Mouse (Mus musculus) kidney, postnatal 0 days (tissue): ENCODE measurements around the gene Mgmt. TPM values are rescaled to one million over a fixed set of nuclear protein-coding genes. Genes with fewer than 3 reads are reported as not detected.

Source experiments
- ATAC-seq: fragments of 200-750 bp; cut with Nextera tagmentation; replicated peaks from 2 replicates; pipeline ENCODE4 v1.8.0; 2017; ENCODE audit warnings: low read depth, moderate number of reproducible peaks, moderate TSS enrichment, moderate library complexity; ENCODE audit not compliant: low FRiP score
- DNase-seq: peaks from one replicate; pipeline ENCODE4 v3.0.0-alpha.2; 2016; ENCODE audit warnings: low spot score
- H3K27ac ChIP-seq: fragments of 300-500 bp; sonication (generic); 2 replicates; pipeline ENCODE4 v1.5.1; 2014; ENCODE audit warnings: mild to moderate bottlenecking
- H3K27me3 ChIP-seq: fragments of 300-500 bp; sonication (generic); 2 replicates; pipeline ENCODE4 v1.6.1; 2014; ENCODE audit warnings: low read length, mixed read lengths; ENCODE audit not compliant: insufficient read depth
- H3K36me3 ChIP-seq: fragments of 300-500 bp; sonication (generic); 2 replicates; pipeline ENCODE4 v1.6.1; 2014; ENCODE audit warnings: low read length, mixed read lengths; ENCODE audit not compliant: insufficient read depth
- H3K4me1 ChIP-seq: fragments of 300-500 bp; sonication (generic); replicated peaks from 2 replicates; pipeline ENCODE4 v1.6.1; 2014; ENCODE audit warnings: antibody characterized with exemption, low read length, mixed read lengths; ENCODE audit not compliant: insufficient read depth
- H3K4me2 ChIP-seq: fragments of 300-500 bp; sonication (generic); 2 replicates; pipeline ENCODE4 v1.6.1; 2014; ENCODE audit warnings: mild to moderate bottlenecking, low read length, moderate library complexity, mixed read lengths
- H3K4me3 ChIP-seq: fragments of 300-500 bp; sonication (generic); replicated peaks from 2 replicates; pipeline ENCODE4 v1.5.1; 2014; ENCODE audit warnings: low read depth, low read length
- H3K9ac ChIP-seq: fragments of 300-500 bp; sonication (generic); 2 replicates; pipeline ENCODE4 v1.6.1; 2014; ENCODE audit warnings: low read depth, low read length
- H3K9me3 ChIP-seq: fragments of 300-500 bp; sonication (generic); replicated peaks from 2 replicates; pipeline ENCODE4 v1.6.1; 2016; ENCODE audit warnings: low read length, inconsistent platforms, mixed read lengths
- CTCF ChIP-seq: IDR thresholded peaks from 2 replicates; pipeline ENCODE4 v1.5.1; 2016; ENCODE audit warnings: antibody characterized with exemption, low read depth, mild to moderate bottlenecking, moderate library complexity
- WGBS: fragments of 180-500 bp; shearing (Covaris S2); extraction: QIAGEN DNeasy Blood & Tissue Kit; methylation state at CpG from one replicate; pipeline ENCODE4 v1.1.7; 2014; 5-methylcytosine and 5-hydroxymethylcytosine counted together
- polyA plus RNA-seq: library from polyadenylated mRNA; unstranded; fragments of >200 nt; fragmentation: Nextera tagmentation; extraction: Ambion mirVana; gene quantifications from 2 replicates; pipeline ENCODE4 v1.2.1, GENCODE M21; 2015

Mgmt gene
- polyA plus RNA-seq, 1 experiment from 2014 or later: 5.7 TPM

GRCm38 (mm10) chr7:137037471-137037870 lies 143.1 kb downstream of the Mgmt start:
- ATAC-seq (no peak), DNase-seq (no peak)
- Histone ChIP-seq H3K9me3 (no peaks in the 10 kb centered on the region), H3K4me2 (no peak overlapping the region), H3K36me3 (no peaks in the 10 kb centered on the region), H3K27ac (no peak overlapping the region), H3K27me3 (no peaks in the 10 kb centered on the region), H3K4me1 (no peaks in the 10 kb centered on the region), H3K4me3 (no peak overlapping the region), H3K9ac (no peak overlapping the region)
- no peak for TF ChIP-seq CTCF
- WGBS: 77% methylated on average over 4 of the region's 4 CpGs

GRCm38 (mm10) chr7:137037872-137038271 lies 143.5 kb downstream of the Mgmt start:
- 60% methylated on average over 5 of the region's 5 CpGs for WGBS

GRCm38 (mm10) chr7:137038311-137038945 lies 144.0 kb downstream of the Mgmt start:
- Histone ChIP-seq H3K36me3 (no peaks in the 10 kb centered on the region), H3K27me3 (no peaks in the 10 kb centered on the region), H3K9ac (no peak overlapping the region), H3K9me3 (no peaks in the 10 kb centered on the region), H3K4me2 (no peak overlapping the region), H3K4me1 (no peaks in the 10 kb centered on the region), H3K4me3 (no peak overlapping the region), H3K27ac (no peak overlapping the region)
- 82% methylated on average over 10 of the region's 10 CpGs for WGBS
- ATAC-seq: no peak
- TF ChIP-seq CTCF: no peak
- no peak for DNase-seq

More at GRCm38 (mm10) chr7:137037872-137038271, 143.5 kb downstream of the Mgmt start:
- TF ChIP-seq CTCF: no peak
- H3K4me2 ChIP-seq: no peak overlapping the region
- no peak overlapping the region for H3K9ac ChIP-seq
- DNase-seq (no peak), ATAC-seq (no peak)
- H3K9me3 ChIP-seq: no peaks in the 10 kb centered on the region
- H3K4me1 ChIP-seq: no peaks in the 10 kb centered on the region
- no peak overlapping the region for H3K4me3 ChIP-seq
- H3K27me3 ChIP-seq: no peaks in the 10 kb centered on the region
- no peaks in the 10 kb centered on the region for H3K36me3 ChIP-seq
- H3K27ac ChIP-seq: no peak overlapping the region

- no peak for TF ChIP-seq CTCF
- DNase-seq (no peak), ATAC-seq (no peak)
- Histone ChIP-seq H3K27me3 (no peaks in the 10 kb centered on the region), H3K27ac (no peak overlapping the region), H3K9ac (no peak overlapping the region), H3K9me3 (no peaks in the 10 kb centered on the region), H3K36me3 (no peaks in the 10 kb centered on the region), H3K4me3 (no peak overlapping the region), H3K4me2 (no peak overlapping the region), H3K4me1 (no peaks in the 10 kb centered on the region)
- WGBS: 68% methylated on average over 7 of the region's 7 CpGs
Observed at GRCm38 (mm10) chr7:137038946-137039320, 144.5 kb downstream of the Mgmt start.

GRCm38 (mm10) chr7:137040646-137041045 lies 146.2 kb downstream of the Mgmt start:
- ATAC-seq: no peak
- Histone ChIP-seq H3K4me1 (no peaks in the 10 kb centered on the region), H3K27me3 (no peaks in the 10 kb centered on the region), H3K36me3 (no peaks in the 10 kb centered on the region), H3K27ac (no peak overlapping the region), H3K9me3 (no peaks in the 10 kb centered on the region), H3K4me2 (no peak overlapping the region), H3K9ac (no peak overlapping the region), H3K4me3 (no peak overlapping the region)
- DNase-seq: peak; percentile 40
- no peak for TF ChIP-seq CTCF
- 27% methylated on average over 8 of the region's 8 CpGs for WGBS

- no peak for TF ChIP-seq CTCF
- H3K27me3 ChIP-seq: no peaks in the 10 kb centered on the region
- peaks cover 9% of the 10 kb centered on the region; the same call in 1 of the 2 replicates for H3K4me1 ChIP-seq
Observed at GRCm38 (mm10) chr7:137046891-137047290, 152.5 kb downstream of the Mgmt start.

More at GRCm38 (mm10) chr7:137046891-137047290, 152.5 kb downstream of the Mgmt start:
- Histone ChIP-seq H3K4me2 (no peak overlapping the region), H3K27ac (no peak overlapping the region), H3K4me3 (no peak overlapping the region), H3K9me3 (no peaks in the 10 kb centered on the region), H3K9ac (no peak overlapping the region), H3K36me3 (no peaks in the 10 kb centered on the region)
- WGBS: 95% methylated on average over 4 of the region's 4 CpGs
- DNase-seq (no peak), ATAC-seq (no peak)
